Mouse (Mus musculus) thymus, adult 18-20 months (tissue): ENCODE data around the gene Sec14l1.
"Not testable (repeated sequence)": the region's sequence is repeated elsewhere in the genome, so short reads cannot be mapped to it uniquely, and the experiment has no call there.

Source experiments
- DNase-seq, 2 experiments: peaks; one replicate each; pipeline ENCODE4 v3.0.0; 2022; ENCODE audit warnings: mixed read lengths in 2 of 2

Gene Sec14l1

DNA sequence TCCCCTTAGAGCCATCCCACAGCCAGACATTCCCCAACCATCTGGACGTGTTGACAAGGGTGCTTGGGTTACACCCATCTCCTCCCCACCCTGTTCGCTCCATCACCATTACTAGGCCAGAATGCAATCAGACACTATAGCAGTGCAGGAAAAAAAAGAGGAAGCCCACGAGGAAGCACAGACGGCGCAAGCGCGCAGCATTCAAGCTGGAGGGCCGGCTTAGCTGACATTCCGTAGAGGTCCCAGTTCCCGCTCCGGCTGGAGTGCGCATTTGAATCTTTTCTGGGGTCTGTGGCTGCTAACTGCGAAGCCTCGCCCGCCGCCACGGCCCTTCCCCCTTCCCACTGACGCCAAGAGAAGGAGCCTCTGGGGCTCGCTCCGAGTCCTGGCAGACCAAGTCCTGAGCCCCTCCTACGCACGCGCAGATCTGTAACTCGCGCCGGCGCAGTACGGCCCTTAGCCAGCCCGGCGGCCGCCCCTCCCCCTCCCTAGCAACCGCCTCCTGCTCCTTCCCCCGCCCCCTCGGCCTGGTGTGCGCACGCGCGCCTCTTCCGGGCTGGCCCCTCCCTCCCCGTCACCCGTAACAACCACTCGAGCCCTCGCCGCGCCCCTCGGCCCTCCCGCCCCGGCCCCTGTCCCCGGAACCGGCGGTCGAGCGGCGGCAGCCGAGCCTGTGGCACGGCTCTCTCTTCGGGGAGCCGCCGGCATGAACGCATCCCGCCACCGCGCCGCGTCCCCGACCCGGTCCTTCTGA lies at the start of gene Sec14l1:
Sec14l1 (plus strand) TSS at position 577 of the 754 bp plus-strand sequence.
- peak; percentile 96 for DNase-seq

DNA sequence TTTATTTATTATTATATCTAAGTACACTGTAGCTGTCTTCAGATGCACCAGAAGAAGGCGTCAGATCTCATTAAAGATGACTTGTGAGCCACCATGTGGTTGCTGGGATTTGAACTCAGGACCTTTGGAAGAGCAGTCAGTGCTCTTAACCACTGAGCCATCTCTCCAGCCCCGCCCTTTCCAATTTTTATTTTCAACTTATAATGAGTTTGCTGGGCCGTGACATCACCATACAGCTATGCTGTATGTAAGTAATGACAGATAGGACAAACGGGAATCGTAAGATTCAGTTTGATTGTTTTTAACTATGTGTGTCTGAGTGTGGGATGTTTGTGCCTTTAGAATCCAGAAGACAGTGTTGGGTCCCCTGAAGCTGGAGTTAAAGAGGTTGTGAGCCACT lies 49.4 kb upstream of the Sec14l1 start:
- not testable (repeated sequence) for DNase-seq

DNA sequence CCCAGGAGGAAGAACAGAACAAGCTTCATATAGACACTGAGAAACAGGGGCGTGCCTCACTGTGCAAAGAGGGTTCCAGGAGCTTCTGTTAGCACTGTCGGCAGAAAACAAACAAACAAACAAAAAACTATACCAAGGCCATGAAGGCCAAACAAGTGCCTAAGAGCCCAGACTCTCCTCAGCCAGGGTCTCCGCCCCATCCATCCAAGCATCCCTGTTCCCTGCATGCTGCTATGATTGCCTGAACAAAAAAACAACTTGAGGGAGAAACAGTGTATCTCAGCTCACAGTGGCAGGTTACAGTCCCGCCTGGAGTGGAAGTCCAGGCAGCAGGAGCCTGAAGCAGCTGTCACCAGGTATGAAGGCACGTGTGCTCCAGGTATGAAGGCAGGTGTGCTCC lies 48.2 kb upstream of the Sec14l1 start:
- no peak for DNase-seq

DNA sequence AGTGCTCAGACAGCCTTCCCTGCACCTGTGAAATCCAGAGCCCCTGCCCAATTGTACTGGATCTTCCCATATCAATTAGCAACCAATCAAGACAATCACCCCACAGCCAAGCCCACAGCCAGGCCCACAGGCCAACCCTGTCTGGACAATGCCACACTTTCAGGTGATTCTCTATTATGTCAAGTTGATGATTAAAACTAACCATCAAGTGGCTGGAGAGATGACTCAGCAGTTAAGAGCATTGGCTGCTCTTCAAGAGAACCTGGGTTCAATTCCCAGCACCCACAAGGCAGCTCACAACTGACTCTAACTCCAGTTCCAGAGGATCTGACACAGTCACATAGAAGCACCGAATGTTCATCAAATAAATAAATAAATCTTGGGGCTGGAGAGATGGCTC lies 46.6 kb upstream of the Sec14l1 start:
- no peak for DNase-seq

DNA sequence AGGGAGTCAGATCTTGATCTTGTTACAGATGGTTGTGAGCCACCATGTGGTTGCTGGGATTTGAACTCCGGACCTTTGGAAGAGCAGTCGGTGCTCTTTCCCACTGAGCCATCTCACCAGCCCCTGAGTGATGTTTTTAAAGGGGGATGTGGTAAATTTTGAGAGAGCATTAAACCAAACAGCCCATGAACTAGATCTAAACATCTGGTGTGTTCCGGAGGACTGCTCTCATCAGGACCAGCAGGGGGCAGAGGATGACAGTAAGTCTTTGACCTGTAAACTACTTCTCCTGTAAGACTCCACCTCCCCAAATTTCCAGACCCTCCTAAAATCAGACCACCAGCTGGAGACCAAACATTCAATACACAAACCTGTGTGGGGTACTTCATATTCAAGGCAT lies 45.9 kb upstream of the Sec14l1 start:
- no peak for DNase-seq

DNA sequence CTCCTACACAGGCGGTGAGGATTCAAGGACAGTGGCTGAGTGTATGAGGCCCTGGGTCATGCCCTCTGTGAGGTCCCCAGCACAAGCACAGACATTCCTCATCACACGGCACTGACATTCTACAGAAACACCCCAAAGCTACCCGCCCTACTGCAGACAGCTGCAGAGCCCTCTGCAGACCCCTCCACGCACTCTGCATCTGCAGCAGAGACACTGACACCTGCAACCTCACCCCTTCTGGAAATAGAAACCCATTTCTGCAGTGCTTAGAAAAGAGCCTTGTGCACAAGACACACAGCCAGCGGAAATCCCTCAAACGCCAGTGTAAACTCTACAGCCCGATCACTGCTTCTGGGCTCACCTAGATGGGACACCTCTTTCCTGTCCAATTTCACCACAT lies 44.3 kb upstream of the Sec14l1 start:
- peak; percentile 38 for DNase-seq

DNA sequence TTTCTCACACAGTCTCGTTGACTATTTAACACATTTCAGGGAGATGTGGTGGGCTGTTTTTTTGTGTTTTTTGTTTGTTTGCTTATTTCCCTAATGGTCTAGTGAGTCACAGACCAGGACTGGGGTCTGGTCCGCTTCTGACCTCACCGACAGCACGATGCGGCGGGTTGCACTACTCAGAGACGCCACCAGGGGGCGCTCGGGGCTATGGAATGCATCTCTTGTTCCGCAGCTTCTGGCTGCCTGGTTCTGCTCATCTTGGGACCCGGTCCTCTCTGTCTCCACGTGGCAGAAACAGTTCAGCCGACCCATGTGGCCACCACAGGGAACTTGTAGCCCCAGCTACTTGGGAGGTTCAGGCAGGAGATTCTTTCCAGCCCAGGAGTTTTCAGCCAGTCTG lies 42.8 kb upstream of the Sec14l1 start:
- DNase-seq: peak; percentile 37

DNA sequence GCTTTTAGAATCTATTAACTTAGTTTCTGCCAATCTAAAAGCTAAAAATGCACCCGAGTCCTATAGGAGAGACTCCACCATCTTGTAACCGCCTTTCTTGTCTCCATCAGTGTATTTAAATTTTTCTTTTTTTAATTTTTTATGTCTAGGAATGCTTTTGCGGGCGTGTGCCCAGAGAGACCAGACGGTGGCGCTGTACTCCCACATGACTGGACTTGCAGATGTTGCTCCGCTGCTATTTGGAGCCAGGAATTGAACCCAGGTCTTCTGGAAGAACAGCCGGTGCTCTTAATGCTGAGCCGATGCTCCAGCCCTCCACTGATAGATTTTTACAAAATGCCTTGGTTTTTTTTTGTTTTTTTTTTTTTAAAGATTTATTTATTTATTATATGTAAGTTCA lies 41.5 kb upstream of the Sec14l1 start:
- no peak for DNase-seq

DNA sequence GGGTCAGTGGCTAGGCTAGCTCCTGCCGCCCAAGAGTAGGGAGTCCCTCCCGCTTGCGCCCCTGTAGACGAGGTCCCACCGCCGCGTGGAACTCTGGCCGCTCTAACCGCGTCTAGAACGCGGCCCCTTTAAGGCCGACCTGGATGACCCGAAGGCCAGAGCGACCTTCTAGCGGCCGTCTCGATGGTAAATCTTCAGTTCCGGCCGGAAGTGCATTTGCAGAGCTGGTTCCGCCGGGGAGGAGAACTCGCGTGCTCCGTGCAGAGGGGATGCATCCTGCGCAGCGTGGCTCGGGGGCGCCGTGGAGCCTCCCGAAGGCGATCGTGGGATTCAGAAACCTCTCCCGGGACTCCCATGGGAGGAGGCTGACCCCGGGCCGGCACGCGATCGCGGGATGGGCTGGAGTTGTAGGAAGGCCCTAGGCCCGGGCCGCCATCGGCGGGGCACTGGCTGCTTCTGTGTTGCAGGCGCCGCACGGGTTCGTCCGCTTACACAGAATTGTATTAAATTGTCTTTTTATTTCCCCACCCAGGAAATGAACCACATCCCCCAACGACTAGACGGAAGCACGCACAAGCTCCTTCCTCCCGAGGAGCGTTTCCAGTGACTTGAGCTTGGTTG lies 38.3 kb upstream of the Sec14l1 start:
- peak; percentile 65 to 82 for DNase-seq

DNA sequence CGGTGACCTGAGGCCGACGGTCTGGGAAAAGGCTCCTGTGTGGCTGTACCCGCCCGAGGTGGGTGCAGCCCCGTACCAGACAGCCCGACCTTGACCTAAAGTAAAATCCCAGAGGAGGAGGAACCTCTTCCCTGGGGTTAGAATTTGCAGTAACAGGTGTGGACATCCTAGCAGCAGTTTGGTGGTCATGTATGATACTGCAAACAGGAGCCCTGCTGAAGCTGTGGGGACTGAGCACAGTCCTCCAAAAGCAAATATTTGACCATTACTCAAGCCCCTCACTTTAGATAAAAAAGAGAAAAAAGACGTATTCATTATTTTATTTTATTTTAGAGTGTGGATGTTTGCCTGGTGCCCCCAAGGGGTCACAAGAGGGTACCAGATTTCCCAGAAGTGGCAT lies 37.7 kb upstream of the Sec14l1 start:
- no peak for DNase-seq

DNA sequence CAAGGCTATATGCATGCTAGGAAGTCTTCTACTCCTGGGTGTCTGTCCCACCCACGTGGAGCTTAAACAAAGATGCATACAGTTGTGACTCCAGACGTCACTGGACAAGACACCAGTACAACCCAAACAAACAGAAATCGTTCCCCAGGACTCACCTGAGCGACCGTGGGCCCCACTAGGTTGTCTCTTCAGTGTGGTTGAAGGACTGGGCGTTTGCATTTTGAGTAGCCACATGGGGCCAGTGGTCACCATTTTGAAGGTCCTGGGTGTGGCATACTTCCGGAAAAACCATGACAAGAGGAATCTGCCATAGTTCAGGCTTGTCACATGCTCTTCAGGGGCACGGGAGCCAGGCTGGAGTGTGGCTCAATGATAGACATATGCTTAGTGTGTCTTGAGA lies 37.1 kb upstream of the Sec14l1 start:
- DNase-seq: no peak

DNA sequence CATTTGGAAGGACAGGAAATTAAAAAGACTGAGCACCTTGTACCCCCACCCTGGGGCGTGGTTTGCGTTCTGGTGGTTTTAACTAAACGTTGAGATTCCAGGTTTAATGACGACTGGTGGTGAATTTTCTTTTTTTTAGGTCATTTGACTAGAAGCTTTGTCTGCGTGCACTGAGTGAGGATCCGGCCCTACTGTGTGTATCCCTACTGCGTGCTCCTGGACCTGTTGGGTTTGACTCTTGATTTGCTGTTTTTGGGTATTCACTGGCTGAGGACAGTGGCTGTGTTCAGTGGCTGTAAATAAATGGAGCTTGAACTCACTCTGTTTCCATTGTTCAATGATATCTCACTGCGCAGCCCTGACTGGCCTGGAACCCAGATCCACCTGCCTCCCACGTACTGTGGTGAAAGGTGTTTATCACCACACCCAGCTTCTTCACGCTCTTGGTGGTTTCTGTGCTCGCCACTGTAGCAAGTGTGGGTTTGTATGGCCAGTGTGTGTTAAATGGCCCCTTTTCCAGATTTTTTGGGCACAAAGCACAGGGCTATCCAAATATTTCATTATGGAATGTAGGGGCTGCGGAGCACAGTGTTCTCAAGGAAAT lies 36.2 kb upstream of the Sec14l1 start:
- no peak for DNase-seq

DNA sequence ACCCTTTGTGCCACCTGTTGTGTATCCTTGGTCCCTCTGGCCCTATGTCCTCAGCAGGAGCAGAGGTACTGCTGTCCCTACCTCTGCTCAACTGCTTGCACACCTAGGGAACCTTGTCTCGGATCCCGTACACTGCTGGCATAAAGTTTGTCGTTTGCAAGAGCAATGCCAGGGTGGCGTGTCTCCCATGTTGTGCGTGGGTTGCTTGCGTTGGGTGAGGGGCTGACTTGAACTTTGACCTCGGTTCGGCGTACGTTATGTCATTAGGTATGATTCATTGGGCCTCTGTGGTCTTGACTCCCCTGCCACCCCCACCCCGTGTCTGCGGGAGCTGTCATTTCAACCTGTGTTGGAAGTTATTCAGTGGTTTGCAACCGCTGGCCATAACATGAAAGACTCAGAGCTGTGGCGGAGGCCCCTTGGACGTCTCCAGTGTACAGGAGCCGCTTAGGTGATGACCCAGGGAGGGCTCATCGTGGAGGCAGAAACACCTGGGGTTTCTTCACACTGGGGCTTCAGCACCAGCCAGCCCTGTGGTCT lies 35.2 kb upstream of the Sec14l1 start:
- DNase-seq: no peak

DNA sequence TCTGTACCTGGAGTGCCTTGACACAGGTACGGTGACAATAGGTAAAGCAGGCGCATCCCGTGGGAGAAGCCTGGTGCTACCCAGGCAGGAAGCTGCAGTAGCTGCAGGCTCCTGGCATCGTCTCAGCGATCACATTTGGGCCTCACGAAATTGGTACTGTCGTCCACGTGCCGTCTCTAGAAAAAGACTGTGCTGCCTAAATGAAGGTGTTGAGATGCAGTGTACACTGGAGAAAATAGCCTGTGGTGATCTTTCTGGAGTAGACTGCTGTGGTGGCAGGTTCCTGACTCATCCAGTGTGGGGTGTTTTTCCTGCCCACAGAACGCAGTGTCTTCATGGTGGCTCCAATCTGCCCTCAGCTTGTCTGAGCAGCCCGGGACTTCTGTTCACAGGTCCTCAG lies 34.8 kb upstream of the Sec14l1 start:
- no peak for DNase-seq

DNA sequence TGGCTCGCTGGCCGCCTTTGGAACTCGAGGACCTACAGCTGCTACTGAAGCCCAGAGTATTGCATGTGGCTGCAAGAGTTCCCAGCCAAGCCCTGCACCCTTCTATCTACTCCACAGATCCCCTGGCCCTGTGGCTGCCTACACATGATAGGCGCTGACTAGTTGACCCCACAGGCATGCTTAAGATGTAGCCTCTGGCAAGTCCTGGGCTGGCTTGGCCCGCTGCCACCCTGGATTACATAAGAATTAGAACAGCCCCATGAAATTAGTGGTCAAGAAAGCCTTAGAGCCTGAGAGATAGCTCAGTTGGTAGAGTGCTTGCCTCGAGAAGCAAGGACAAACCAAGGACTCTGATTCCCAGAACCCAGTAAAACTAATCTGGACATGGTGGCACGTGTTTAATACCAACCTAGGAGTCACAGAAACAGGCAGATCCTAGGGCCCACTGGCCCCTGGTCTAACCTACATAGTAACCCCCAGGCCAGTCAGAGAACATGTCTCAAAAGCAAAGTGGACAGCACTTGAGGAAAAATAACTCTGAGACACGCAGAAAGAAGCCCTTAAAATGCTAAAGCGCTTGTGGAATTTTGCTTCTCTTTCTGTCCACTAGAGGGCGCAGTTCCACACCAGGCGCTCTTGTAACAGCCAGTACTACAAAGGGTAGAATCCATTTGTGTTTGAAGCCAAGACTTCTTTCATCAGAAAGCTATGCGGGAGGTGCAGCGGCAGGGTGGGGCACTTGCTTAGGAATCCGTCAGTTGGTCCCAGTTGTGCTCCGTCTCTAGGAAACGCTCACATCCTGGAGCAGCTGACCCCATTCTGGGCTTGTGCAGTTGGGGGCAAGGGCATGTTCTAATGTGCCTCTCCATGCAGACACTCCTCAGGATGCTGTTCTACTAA lies 33.6 kb upstream of the Sec14l1 start:
- DNase-seq: peak; percentile 30 to 55

DNA sequence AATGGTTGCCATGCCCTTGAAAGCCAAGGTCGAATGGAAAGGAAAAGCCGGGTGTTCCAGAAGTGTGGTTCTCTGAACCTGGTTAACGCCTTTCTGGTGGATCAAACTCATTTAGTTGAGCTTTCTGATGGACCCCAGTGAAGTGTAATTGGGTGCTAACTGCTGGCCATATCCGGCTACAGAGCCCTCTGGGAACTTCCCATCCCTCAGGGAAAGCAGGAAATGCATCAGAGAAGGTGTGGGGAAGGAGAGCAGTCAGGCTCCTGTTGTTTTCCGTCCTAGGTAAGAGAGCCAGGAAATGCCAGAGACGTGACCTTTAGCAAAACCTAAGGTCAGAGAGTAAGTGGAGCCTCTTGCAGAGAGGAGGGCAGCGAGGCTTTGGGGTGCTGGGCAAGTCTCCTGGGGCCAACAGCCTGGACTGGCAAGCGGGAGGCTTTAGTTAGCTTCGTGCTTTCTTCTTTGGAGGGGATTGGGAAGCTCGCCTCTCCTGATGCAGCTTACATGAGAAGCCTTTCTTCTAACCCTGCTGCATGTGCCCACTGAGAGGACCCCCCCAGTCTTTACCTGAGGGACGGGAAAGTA lies 32.5 kb upstream of the Sec14l1 start:
- DNase-seq: no peak

DNA sequence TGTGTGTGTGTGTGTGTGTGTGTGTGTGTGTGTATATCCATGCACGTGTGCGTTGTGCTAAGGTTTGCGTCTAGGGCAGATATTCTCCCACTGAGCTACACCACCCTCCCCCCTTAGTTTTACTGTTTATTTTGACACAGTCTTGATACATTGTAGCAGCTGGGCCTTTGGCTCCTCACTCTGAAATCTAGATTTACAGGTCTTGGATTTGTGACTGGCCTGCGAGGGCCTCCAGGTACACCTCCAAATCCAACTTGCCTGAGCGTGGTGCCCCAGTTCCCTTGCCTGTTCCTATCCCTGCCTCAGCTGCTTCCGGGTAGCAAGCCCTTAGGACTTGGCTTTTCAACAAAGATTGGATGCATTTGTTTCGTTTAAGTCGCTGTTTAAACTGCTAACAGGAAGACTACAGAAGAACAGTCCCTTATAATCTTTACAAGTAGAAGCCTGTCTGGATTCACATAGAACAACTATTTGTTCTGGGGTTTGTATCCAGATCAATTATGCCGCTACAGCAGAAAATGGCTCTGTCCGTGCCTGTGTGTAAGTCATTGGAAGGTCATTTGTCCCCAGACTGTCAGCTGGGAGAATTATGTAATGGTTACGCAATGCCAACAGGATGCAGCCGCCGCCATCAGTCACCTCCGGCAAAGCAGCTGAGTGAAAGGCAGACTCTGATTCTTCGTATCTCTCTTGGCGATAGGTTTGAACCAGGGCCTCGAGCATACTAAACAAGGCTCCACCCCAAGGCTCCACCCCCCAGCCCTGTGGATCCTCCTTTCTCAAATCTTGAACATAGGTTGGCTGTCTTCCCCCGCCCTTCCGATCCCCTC lies 31.7 kb upstream of the Sec14l1 start:
- no peak for DNase-seq

DNA sequence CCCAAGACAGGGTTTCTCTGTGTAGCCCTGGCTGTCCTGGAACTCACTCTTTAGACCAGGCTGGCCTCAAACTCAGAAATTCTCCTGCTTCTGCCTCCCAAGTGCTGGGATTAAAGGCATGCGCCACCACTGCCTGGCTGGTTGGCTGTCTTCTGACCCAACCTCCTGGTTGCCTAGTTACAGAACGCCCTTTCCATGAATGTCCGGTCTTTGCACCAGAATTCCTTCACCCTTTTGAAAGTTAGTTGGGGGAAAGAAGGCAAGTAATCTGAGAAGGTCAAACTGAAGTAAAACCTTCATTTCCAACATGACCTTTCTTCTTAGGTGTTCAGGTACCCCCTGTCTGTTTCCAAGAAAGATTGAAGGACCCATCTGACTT lies 31.1 kb upstream of the Sec14l1 start:
- DNase-seq: not testable (repeated sequence)

DNA sequence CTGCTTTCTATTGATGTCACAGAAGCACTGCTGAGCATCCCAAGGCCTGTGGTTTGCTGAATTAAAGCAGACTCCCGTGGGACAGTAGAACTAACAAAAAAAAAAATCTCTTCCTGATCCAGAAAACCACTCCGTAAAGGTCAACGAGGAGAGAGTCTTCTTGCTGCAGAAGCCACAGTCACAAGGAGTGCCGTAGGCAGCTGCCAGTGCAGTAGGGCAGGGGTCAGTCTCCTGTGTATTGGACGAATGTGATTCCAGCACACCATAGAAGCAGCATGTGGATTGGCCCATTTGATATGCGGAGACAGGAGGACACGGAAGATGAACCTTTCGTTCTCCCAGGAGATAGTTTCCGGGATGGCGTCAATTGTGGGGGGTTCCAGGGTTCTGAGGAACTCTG lies 28.8 kb upstream of the Sec14l1 start:
- no peak for DNase-seq

DNA sequence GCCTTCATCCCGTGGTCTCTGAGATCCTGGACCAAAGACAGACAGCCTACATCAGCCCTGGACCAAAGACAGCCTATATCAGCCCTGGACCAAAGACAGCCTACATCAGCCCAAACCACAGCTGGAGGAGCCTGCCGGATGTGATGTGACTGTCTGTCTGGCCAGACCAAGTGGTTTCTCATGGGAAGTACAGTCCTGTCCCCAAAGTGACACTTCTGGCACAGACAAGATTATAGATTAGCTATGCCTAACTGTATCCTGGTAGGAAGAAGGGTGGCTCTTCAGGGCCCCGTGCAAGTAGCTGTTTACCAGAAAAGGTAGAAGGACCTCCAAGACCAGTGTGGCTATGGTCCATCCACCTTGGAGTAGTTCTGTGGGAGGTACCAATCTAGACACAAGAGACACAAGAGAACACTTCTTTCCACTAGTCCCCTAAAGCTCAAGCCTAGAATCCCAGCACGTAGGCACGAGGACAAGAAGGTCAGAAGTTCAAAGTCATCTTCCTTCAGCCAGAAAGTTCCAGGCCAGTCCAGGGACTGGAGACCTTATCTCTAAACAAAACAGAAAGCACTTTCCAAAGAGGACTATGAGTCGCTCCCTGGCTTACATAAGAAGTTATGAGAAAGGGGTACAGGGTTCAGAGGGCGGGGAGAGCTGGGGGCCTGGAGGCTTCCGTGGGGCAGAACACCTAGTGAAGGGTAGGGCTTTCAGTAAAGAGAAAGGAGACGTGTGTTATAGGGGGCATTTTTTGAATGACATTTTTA lies 27.8 kb upstream of the Sec14l1 start:
- no peak for DNase-seq
